Comparison of ENCODE assay signal across 19 mouse cellular contexts in the genomic region with DNA sequence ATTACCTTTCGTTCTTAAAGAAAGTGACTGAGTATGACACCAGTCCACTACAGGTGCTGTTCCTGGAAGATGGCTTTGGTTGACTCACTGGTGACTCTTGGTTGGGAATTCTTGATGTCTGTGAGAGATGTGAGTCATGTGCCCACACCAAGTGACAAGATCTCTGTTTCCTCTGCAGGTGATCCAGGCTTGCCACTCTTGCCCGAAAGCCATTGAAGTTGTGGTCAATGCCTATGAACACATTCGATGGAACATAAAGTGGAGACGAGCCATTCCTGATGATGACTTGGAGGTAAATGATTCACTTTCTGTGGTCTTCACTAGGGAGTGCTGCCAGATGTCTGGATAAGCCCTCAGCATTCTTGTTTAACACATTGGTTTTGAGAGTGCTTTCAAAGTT. TPM values are rescaled to one million over a fixed set of nuclear protein-coding genes. Genes with fewer than 3 reads are reported as not detected.
"Had no signal": no experiment of that assay in that cellular context is flagged by ENCODE, and none has a peak within 500 bp of the region (broad histone marks: within the 10 kb centered on the region; RNA-seq: fewer than 3 reads in every experiment).

No protein-coding gene starts in this region.

- H3K27me3 ChIP-seq: lung, embryonic 15.5 days; megakaryocyte, embryonic 14.5 days; midbrain, embryonic 12.5 days; neural tube, embryonic 12.5 days; stomach, embryonic 15.5 days had no signal

- H3K4me2 ChIP-seq: lung, embryonic 15.5 days; midbrain, embryonic 12.5 days; neural tube, embryonic 12.5 days; stomach, embryonic 15.5 days had no signal

- ATAC-seq: liver, postnatal 0 days; lung, postnatal 0 days; midbrain, embryonic 16.5 days had no signal

- H3K36me3 ChIP-seq: lung, embryonic 15.5 days; midbrain, embryonic 10.5 days; midbrain, embryonic 12.5 days; neural tube, embryonic 12.5 days; stomach, embryonic 15.5 days had no signal

- DNase-seq: liver, postnatal 0 days; lung, adult 2 months; lung, postnatal 14 days; lung, postnatal 36 days; midbrain, embryonic 14.5 days; right cerebral cortex, postnatal 14 days; thymus, adult 2 months; thymus, postnatal 25 days; thymus, postnatal 4 days had no signal

- H3K4me3 ChIP-seq: lung, embryonic 15.5 days; megakaryocyte, embryonic 14.5 days; midbrain, embryonic 10.5 days; midbrain, embryonic 12.5 days; neural tube, embryonic 12.5 days; stomach, embryonic 15.5 days had no signal

RNA-seq across cellular contexts. Expression of gene Asb4, which starts 46.4 kb away (rescaled TPM):
- total RNA-seq: megakaryocyte progenitor cell, adult 5-6 weeks; neutrophil, adult 5-6 weeks had no signal
